14 mouse cellular contexts compared by ENCODE assay signal in genomic region chr10:73296456-73296855, GRCm38 (mm10).
DNase-seq lines count a peak whose midpoint lies in the region; ATAC-seq and TF ChIP-seq lines count a peak whose summit lies in the region.
"Had no signal": no experiment of that assay in that cellular context is flagged by ENCODE, and none has a peak within 500 bp of the region (broad histone marks: within the 10 kb centered on the region; RNA-seq: fewer than 3 reads in every experiment).

No protein-coding gene starts in this region.

- H3K9ac ChIP-seq in midbrain, embryonic 13.5 days (replicated peaks): no peak overlapping the region
- H3K9ac ChIP-seq in midbrain, embryonic 11.5 days (ENCODE audit: low read length): no peak overlapping the region
- H3K9ac ChIP-seq: liver, embryonic 15.5 days; midbrain, embryonic 12.5 days; neural tube, embryonic 13.5 days had no signal

- ATAC-seq in midbrain, embryonic 13.5 days: 0 out of 2 replicates have a peak, but pooled peaks have one; percentile 60
- ATAC-seq in midbrain, embryonic 11.5 days (ENCODE audit: low FRiP score): no peak

- TF ChIP-seq CTCF in gastrocnemius, adult 2 months (IDR thresholded peaks at IDR 0.05): no peak

- H3K4me3 ChIP-seq in gastrocnemius, adult 2 months: no peak overlapping the region
- H3K4me3 ChIP-seq in midbrain, embryonic 13.5 days (replicated peaks): no peak overlapping the region
- no peak overlapping the region for H3K4me3 ChIP-seq in midbrain, embryonic 11.5 days (ENCODE audit: low read depth, low read length)
- H3K4me3 ChIP-seq: liver, embryonic 15.5 days; midbrain, embryonic 12.5 days; neural tube, embryonic 13.5 days had no signal

- no peak overlapping the region for H3K27ac ChIP-seq in gastrocnemius, adult 2 months
- no peak overlapping the region for H3K27ac ChIP-seq in midbrain, embryonic 13.5 days
- no peak overlapping the region for H3K27ac ChIP-seq in midbrain, embryonic 11.5 days (ENCODE audit: low read depth, low read length)
- H3K27ac ChIP-seq: kidney, postnatal 0 days; liver, embryonic 15.5 days; midbrain, embryonic 12.5 days; neural tube, embryonic 13.5 days had no signal

- peak; percentile 1 for DNase-seq in adrenal gland, postnatal 25 days
- DNase-seq in adrenal gland, adult 18-20 months (ENCODE audit: low spot score in 2 of 2): no peak
- peak; percentile 14 for DNase-seq in gastrocnemius, adult 2 months
- no peak for DNase-seq in gastrocnemius, postnatal 4 days (ENCODE audit: low spot score in 2 of 2)
- DNase-seq in midbrain, embryonic 11.5 days (ENCODE audit: low spot score, missing footprints): no peak
- peak; percentile 10 to 44 for DNase-seq in heart, postnatal 10 days
- no peak for DNase-seq in urinary bladder, postnatal 25 days (ENCODE audit: low spot score)
- DNase-seq: layer of hippocampus, adult 9-11 months; retina, postnatal 1 day had no signal

- H3K36me3 ChIP-seq in midbrain, embryonic 13.5 days: no peaks in the 10 kb centered on the region
- H3K36me3 ChIP-seq in midbrain, embryonic 11.5 days (ENCODE audit: control insufficient read depth, insufficient read depth, low read length): no peaks in the 10 kb centered on the region
- H3K36me3 ChIP-seq: liver, embryonic 15.5 days; midbrain, embryonic 12.5 days; neural tube, embryonic 13.5 days had no signal

- 62% methylated on average over 5 of the region's 5 CpGs for WGBS in midbrain, embryonic 13.5 days
- WGBS in midbrain, embryonic 11.5 days: 79% methylated on average over 5 of the region's 5 CpGs

- intact Hi-C loops in gastrocnemius, adult 2 months (cut with DNase I): no loop called here
- intact Hi-C loops in heart, postnatal 10 days (cut with DNase I): no loop called here

- no peaks in the 10 kb centered on the region for H3K9me3 ChIP-seq in midbrain, embryonic 13.5 days
- H3K9me3 ChIP-seq in midbrain, embryonic 11.5 days (ENCODE audit: control insufficient read depth, low read length): no peaks in the 10 kb centered on the region
- H3K9me3 ChIP-seq: liver, embryonic 15.5 days; midbrain, embryonic 12.5 days; neural tube, embryonic 13.5 days had no signal

- H3K4me2 ChIP-seq in midbrain, embryonic 13.5 days (replicated peaks): no peak overlapping the region
- H3K4me2 ChIP-seq in midbrain, embryonic 11.5 days: no peak overlapping the region
- H3K4me2 ChIP-seq: liver, embryonic 15.5 days; midbrain, embryonic 12.5 days; neural tube, embryonic 13.5 days had no signal

- H3K4me1 ChIP-seq in midbrain, embryonic 13.5 days (replicated peaks): no peaks in the 10 kb centered on the region
- no peaks in the 10 kb centered on the region for H3K4me1 ChIP-seq in midbrain, embryonic 11.5 days (ENCODE audit: control insufficient read depth, insufficient read depth, low read length)
- H3K4me1 ChIP-seq: liver, embryonic 15.5 days; midbrain, embryonic 12.5 days; neural tube, embryonic 13.5 days had no signal

- no peaks in the 10 kb centered on the region for H3K27me3 ChIP-seq in midbrain, embryonic 13.5 days
- H3K27me3 ChIP-seq in midbrain, embryonic 11.5 days (ENCODE audit: control insufficient read depth, insufficient read depth, low read length): no peaks in the 10 kb centered on the region
- H3K27me3 ChIP-seq: liver, embryonic 15.5 days; midbrain, embryonic 12.5 days; neural tube, embryonic 13.5 days had no signal

Comparison
In these comparisons a context has a peak if more than half of its experiments do, and no peak if none do; other contexts are left out.
1. DNase-seq: peak in adrenal gland, postnatal 25 days (single experiment), gastrocnemius, adult 2 months (single experiment) and heart, postnatal 10 days (2 of 2); none in adrenal gland, adult 18-20 months (0 of 2), gastrocnemius, postnatal 4 days (0 of 2), midbrain, embryonic 11.5 days (single experiment) and urinary bladder, postnatal 25 days (single experiment).